Mouse (Mus musculus): ENCODE measurements around the gene Usp32. TPM values are rescaled to one million over a fixed set of nuclear protein-coding genes. Genes with fewer than 3 reads are reported as not detected.

The Usp32 gene
- polyA plus RNA-seq, 1 experiment: 41.4 TPM

GRCm38 (mm10) chr11:85067871-85068270 is 72.1 kb downstream of the Usp32 start:
- no peaks in the 10 kb centered on the region for H3K4me1 ChIP-seq (ENCODE audit: control insufficient read depth, insufficient read depth, low read length)
- 96% methylated on average over 4 of the region's 4 CpGs for WGBS
- H3K27ac ChIP-seq (ENCODE audit: insufficient read depth, low read length): no peak overlapping the region
- H3K4me3 ChIP-seq (replicated peaks; ENCODE audit: insufficient read depth, low read depth, low read length): no peak overlapping the region
- no peak for DNase-seq
- no peaks in the 10 kb centered on the region for H3K27me3 ChIP-seq (ENCODE audit: control insufficient read depth, insufficient read depth, low read length)
- no peak for TF ChIP-seq CTCF (IDR thresholded peaks at IDR 0.05; ENCODE audit: borderline replicate concordance, insufficient read depth, low read depth, low read length)
- no peak for TF ChIP-seq POLR2A (IDR thresholded peaks at IDR 0.05; ENCODE audit: borderline replicate concordance, insufficient read depth, low read length)

GRCm38 (mm10) chr11:85058562-85058961 is 81.4 kb downstream of the Usp32 start:
- Histone ChIP-seq H3K27ac (ENCODE audit: insufficient read depth, low read length) (no peak overlapping the region), H3K27me3 (ENCODE audit: control insufficient read depth, insufficient read depth, low read length) (no peaks in the 10 kb centered on the region), H3K4me1 (ENCODE audit: control insufficient read depth, insufficient read depth, low read length) (no peaks in the 10 kb centered on the region), H3K4me3 (replicated peaks; ENCODE audit: insufficient read depth, low read depth, low read length) (no peak overlapping the region)
- 99% methylated on average over 4 of the region's 4 CpGs for WGBS
- no peak for DNase-seq
- TF ChIP-seq POLR2A (IDR thresholded peaks at IDR 0.05; ENCODE audit: borderline replicate concordance, insufficient read depth, low read length) (no peak), CTCF (IDR thresholded peaks at IDR 0.05; ENCODE audit: borderline replicate concordance, insufficient read depth, low read depth, low read length) (no peak)

GRCm38 (mm10) chr11:85057544-85057943 is 82.4 kb downstream of the Usp32 start:
- Histone ChIP-seq H3K27ac (ENCODE audit: insufficient read depth, low read length) (no peak overlapping the region), H3K27me3 (ENCODE audit: control insufficient read depth, insufficient read depth, low read length) (no peaks in the 10 kb centered on the region), H3K4me1 (ENCODE audit: control insufficient read depth, insufficient read depth, low read length) (no peaks in the 10 kb centered on the region), H3K4me3 (replicated peaks; ENCODE audit: insufficient read depth, low read depth, low read length) (no peak overlapping the region)
- TF ChIP-seq CTCF (IDR thresholded peaks at IDR 0.05; ENCODE audit: borderline replicate concordance, insufficient read depth, low read depth, low read length) (no peak), POLR2A (IDR thresholded peaks at IDR 0.05; ENCODE audit: borderline replicate concordance, insufficient read depth, low read length) (no peak)
- 98% methylated on average over 1 of the region's 1 CpGs for WGBS
- DNase-seq: no peak

- peak in 1 of 2 experiments; percentile 47 for DNase-seq
- WGBS: 17% methylated on average over 5 of the region's 5 CpGs
- no peak for TF ChIP-seq CTCF (IDR thresholded peaks at IDR 0.05; ENCODE audit: borderline replicate concordance, insufficient read depth, low read depth, low read length)
- TF ChIP-seq POLR2A (IDR thresholded peaks at IDR 0.05; ENCODE audit: borderline replicate concordance, insufficient read depth, low read length): no peak
- no peaks in the 10 kb centered on the region for H3K4me1 ChIP-seq (ENCODE audit: control insufficient read depth, insufficient read depth, low read length)
- H3K4me3 ChIP-seq (replicated peaks; ENCODE audit: insufficient read depth, low read depth, low read length): no peak overlapping the region
- H3K27me3 ChIP-seq (ENCODE audit: control insufficient read depth, insufficient read depth, low read length): no peaks in the 10 kb centered on the region
- no peak overlapping the region for H3K27ac ChIP-seq (ENCODE audit: insufficient read depth, low read length)
Observed at GRCm38 (mm10) chr11:85056901-85057300, 83.1 kb downstream of the Usp32 start.

- no peaks in the 10 kb centered on the region for H3K4me1 ChIP-seq (ENCODE audit: control insufficient read depth, insufficient read depth, low read length)
- H3K4me3 ChIP-seq (replicated peaks; ENCODE audit: insufficient read depth, low read depth, low read length): no peak overlapping the region
- no peak overlapping the region for H3K27ac ChIP-seq (ENCODE audit: insufficient read depth, low read length)
- TF ChIP-seq CTCF (IDR thresholded peaks at IDR 0.05; ENCODE audit: borderline replicate concordance, insufficient read depth, low read depth, low read length) (no peak), POLR2A (IDR thresholded peaks at IDR 0.05; ENCODE audit: borderline replicate concordance, insufficient read depth, low read length) (no peak)
- no peak for DNase-seq
- no peaks in the 10 kb centered on the region for H3K27me3 ChIP-seq (ENCODE audit: control insufficient read depth, insufficient read depth, low read length)
- WGBS: 93% methylated on average over 2 of the region's 2 CpGs
Observed at GRCm38 (mm10) chr11:85055561-85055960, 84.4 kb downstream of the Usp32 start.

- Histone ChIP-seq H3K4me3 (replicated peaks; ENCODE audit: insufficient read depth, low read depth, low read length) (no peak overlapping the region), H3K27ac (ENCODE audit: insufficient read depth, low read length) (no peak overlapping the region), H3K4me1 (ENCODE audit: control insufficient read depth, insufficient read depth, low read length) (no peaks in the 10 kb centered on the region), H3K27me3 (ENCODE audit: control insufficient read depth, insufficient read depth, low read length) (no peaks in the 10 kb centered on the region)
- TF ChIP-seq CTCF (IDR thresholded peaks at IDR 0.05; ENCODE audit: borderline replicate concordance, insufficient read depth, low read depth, low read length): no peak
- no peak for TF ChIP-seq POLR2A (IDR thresholded peaks at IDR 0.05; ENCODE audit: borderline replicate concordance, insufficient read depth, low read length)
- DNase-seq: no peak
- 81% methylated on average over 3 of the region's 3 CpGs for WGBS
Observed at GRCm38 (mm10) chr11:85039256-85039655, 100.7 kb downstream of the Usp32 start.

- DNase-seq: no peak
- Histone ChIP-seq H3K4me1 (ENCODE audit: control insufficient read depth, insufficient read depth, low read length) (no peaks in the 10 kb centered on the region), H3K27ac (ENCODE audit: insufficient read depth, low read length) (no peak overlapping the region), H3K27me3 (ENCODE audit: control insufficient read depth, insufficient read depth, low read length) (no peaks in the 10 kb centered on the region), H3K4me3 (replicated peaks; ENCODE audit: insufficient read depth, low read depth, low read length) (no peak overlapping the region)
- TF ChIP-seq POLR2A (IDR thresholded peaks at IDR 0.05; ENCODE audit: borderline replicate concordance, insufficient read depth, low read length) (no peak), CTCF (IDR thresholded peaks at IDR 0.05; ENCODE audit: borderline replicate concordance, insufficient read depth, low read depth, low read length) (no peak)
Observed at GRCm38 (mm10) chr11:85013121-85013520, 126.8 kb downstream of the Usp32 start.

- TF ChIP-seq POLR2A (IDR thresholded peaks at IDR 0.05; ENCODE audit: borderline replicate concordance, insufficient read depth, low read length) (no peak), CTCF (IDR thresholded peaks at IDR 0.05; ENCODE audit: borderline replicate concordance, insufficient read depth, low read depth, low read length) (no peak)
- no peak for DNase-seq
- 97% methylated on average over 3 of the region's 3 CpGs for WGBS
- Histone ChIP-seq H3K4me3 (replicated peaks; ENCODE audit: insufficient read depth, low read depth, low read length) (no peak overlapping the region), H3K4me1 (ENCODE audit: control insufficient read depth, insufficient read depth, low read length) (no peaks in the 10 kb centered on the region), H3K27ac (ENCODE audit: insufficient read depth, low read length) (no peak overlapping the region), H3K27me3 (ENCODE audit: control insufficient read depth, insufficient read depth, low read length) (no peaks in the 10 kb centered on the region)
Observed at GRCm38 (mm10) chr11:85003566-85003965, 136.4 kb downstream of the Usp32 start.
